Mouse (Mus musculus): ENCODE measurements around the gene Prmt8.

- TF ChIP-seq CTCF (IDR thresholded peaks at IDR 0.05; ENCODE audit: borderline replicate concordance, control insufficient read depth, extremely low read depth, insufficient read depth, low read length, poor library complexity), result no peak
- no peak for TF ChIP-seq POLR2A (IDR thresholded peaks at IDR 0.05; ENCODE audit: control insufficient read depth, extremely low read depth, insufficient read depth, low read length, poor library complexity)
Measured at GRCm38 (mm10) chr6:127641077-127641801, 128.0 kb downstream of the Prmt8 start.
